Mouse (Mus musculus): ENCODE data around the gene Hsf4. TPM values are rescaled to one million over a fixed set of nuclear protein-coding genes. Genes with fewer than 3 reads are reported as not detected.

Hsf4 gene
- polyA plus RNA-seq, 1 experiment from 2014 or later = not detected

MicroRNAs within 50 kb of the gene (microRNA counts, 519-probe panel; counts per million panel counts)
- 2,396 counts per million, percentile 39 among the panel's probes with 10 or more counts for microRNA mmu-miR-328

Small RNA genes within 50 kb of the gene (microRNA-seq; reads per million reads assigned to microRNA genes)
- gene Gm27320 (not detected), gene Mir328 (220 reads per million, percentile 57 among the genes with 10 or more reads in this experiment)

Other genes starting within 250 kb of the Hsf4 start
- gene Ces3a, start 221.2 kb upstream of the Hsf4 start, polyA plus RNA-seq (2014; fragmentation: Nextera tagmentation; extraction: Ambion mirVana) = not detected in 2 replicates
- gene Ces3b, start 186.0 kb upstream of the Hsf4 start, polyA plus RNA-seq (2014; fragmentation: Nextera tagmentation; extraction: Ambion mirVana) = not detected in 2 replicates
- gene Ces4a, start 138.0 kb upstream of the Hsf4 start, polyA plus RNA-seq (2014; fragmentation: Nextera tagmentation; extraction: Ambion mirVana) = not detected in 2 replicates
- 73.7 and 75.2 TPM in 2 replicates for gene Cbfb, start 99.1 kb upstream of the Hsf4 start, polyA plus RNA-seq (2014; fragmentation: Nextera tagmentation; extraction: Ambion mirVana)
- gene D230025D16Rik, start 44.7 kb upstream of the Hsf4 start, polyA plus RNA-seq (2014; fragmentation: Nextera tagmentation; extraction: Ambion mirVana) = 33.1 and 34.5 TPM in 2 replicates
- 22.7 and 29.4 TPM in 2 replicates for gene B3gnt9, start 14.6 kb upstream of the Hsf4 start, polyA plus RNA-seq (2014; fragmentation: Nextera tagmentation; extraction: Ambion mirVana)
- 21.7 and 22.0 TPM in 2 replicates for gene Tradd, start 5.2 kb upstream of the Hsf4 start, polyA plus RNA-seq (2014; fragmentation: Nextera tagmentation; extraction: Ambion mirVana)
- gene Fbxl8, start 5.2 kb upstream of the Hsf4 start, polyA plus RNA-seq (2014; fragmentation: Nextera tagmentation; extraction: Ambion mirVana) = 3.0 and 3.1 TPM in 2 replicates
- gene Nol3, start 6.3 kb downstream of the Hsf4 start, polyA plus RNA-seq (2014; fragmentation: Nextera tagmentation; extraction: Ambion mirVana) = 1.9 and 2.0 TPM in 2 replicates
- 10.3 and 10.7 TPM in 2 replicates for gene 4931428F04Rik, start 20.1 kb downstream of the Hsf4 start, polyA plus RNA-seq (2014; fragmentation: Nextera tagmentation; extraction: Ambion mirVana)
- gene Exoc3l, start 26.3 kb downstream of the Hsf4 start, polyA plus RNA-seq (2014; fragmentation: Nextera tagmentation; extraction: Ambion mirVana) = 7.9 and 9.2 TPM in 2 replicates
- gene E2f4, start 27.9 kb downstream of the Hsf4 start, polyA plus RNA-seq (2014; fragmentation: Nextera tagmentation; extraction: Ambion mirVana) = 95.0 and 95.8 TPM in 2 replicates
- gene Elmo3, start 35.8 kb downstream of the Hsf4 start, polyA plus RNA-seq (2014; fragmentation: Nextera tagmentation; extraction: Ambion mirVana) = 14.3 and 15.2 TPM in 2 replicates
- 2.6 and 3.6 TPM in 2 replicates for gene Lrrc29, start 56.5 kb downstream of the Hsf4 start, polyA plus RNA-seq (2014; fragmentation: Nextera tagmentation; extraction: Ambion mirVana)
- 122 and 128 TPM in 2 replicates for gene Tmem208, start 56.6 kb downstream of the Hsf4 start, polyA plus RNA-seq (2014; fragmentation: Nextera tagmentation; extraction: Ambion mirVana)
- gene Fhod1, start 78.2 kb downstream of the Hsf4 start, polyA plus RNA-seq (2014; fragmentation: Nextera tagmentation; extraction: Ambion mirVana) = 3.5 and 6.3 TPM in 2 replicates
- gene Slc9a5, start 79.0 kb downstream of the Hsf4 start, polyA plus RNA-seq (2014; fragmentation: Nextera tagmentation; extraction: Ambion mirVana) = 3.2 and 3.7 TPM in 2 replicates
- 0.14 and 0.64 TPM in 2 replicates for gene Plekhg4, start 103.5 kb downstream of the Hsf4 start, polyA plus RNA-seq (2014; fragmentation: Nextera tagmentation; extraction: Ambion mirVana)
- gene Kctd19, start 143.7 kb downstream of the Hsf4 start, polyA plus RNA-seq (2014; fragmentation: Nextera tagmentation; extraction: Ambion mirVana) = not detected in 2 replicates
- gene Lrrc36, start 143.8 kb downstream of the Hsf4 start, polyA plus RNA-seq (2014; fragmentation: Nextera tagmentation; extraction: Ambion mirVana) = not detected in 2 replicates
- 39.1 and 40.1 TPM in 2 replicates for gene Tppp3, start 201.7 kb downstream of the Hsf4 start, polyA plus RNA-seq (2014; fragmentation: Nextera tagmentation; extraction: Ambion mirVana)
- 33.9 and 37.2 TPM in 2 replicates for gene Zdhhc1, start 227.1 kb downstream of the Hsf4 start, polyA plus RNA-seq (2014; fragmentation: Nextera tagmentation; extraction: Ambion mirVana)
- gene Hsd11b2, start 249.0 kb downstream of the Hsf4 start, polyA plus RNA-seq (2014; fragmentation: Nextera tagmentation; extraction: Ambion mirVana) = 2.8 and 3.2 TPM in 2 replicates

Measured in stomach, embryonic 14.5 days (tissue).